Mouse (Mus musculus): ENCODE results near the gene Trmt61a. TPM values are rescaled to one million over a fixed set of nuclear protein-coding genes. Genes with fewer than 3 reads are reported as not detected.

Trmt61a gene
- polyA plus RNA-seq, 1 experiment from 2014 or later = 5.5 TPM

Other genes starting within 250 kb of the Trmt61a start
- gene Tnfaip2, start 235.6 kb upstream of the Trmt61a start, polyA plus RNA-seq (2014; fragmentation: Nextera tagmentation; extraction: Ambion mirVana) = 5.5 and 6.9 TPM in 2 replicates
- gene Gm266, start 192.3 kb upstream of the Trmt61a start, polyA plus RNA-seq (2014; fragmentation: Nextera tagmentation; extraction: Ambion mirVana) = 1.1 and 1.4 TPM in 2 replicates
- gene Eif5, start 140.1 kb upstream of the Trmt61a start, polyA plus RNA-seq (2014; fragmentation: Nextera tagmentation; extraction: Ambion mirVana) = 364 and 377 TPM in 2 replicates
- gene Mark3, start 103.6 kb upstream of the Trmt61a start, polyA plus RNA-seq (2014; fragmentation: Nextera tagmentation; extraction: Ambion mirVana) = 50.6 and 50.8 TPM in 2 replicates
- gene Ckb, start 5.8 kb upstream of the Trmt61a start, polyA plus RNA-seq (2014; fragmentation: Nextera tagmentation; extraction: Ambion mirVana) = 262 and 266 TPM in 2 replicates
- gene Bag5, start 35.2 kb downstream of the Trmt61a start, polyA plus RNA-seq (2014; fragmentation: Nextera tagmentation; extraction: Ambion mirVana) = 42.1 and 42.6 TPM in 2 replicates
- gene Apopt1, start 35.2 kb downstream of the Trmt61a start, polyA plus RNA-seq (2014; fragmentation: Nextera tagmentation; extraction: Ambion mirVana) = 49.7 and 51.0 TPM in 2 replicates
- 98.9 and 118 TPM in 2 replicates for gene Klc1, start 80.7 kb downstream of the Trmt61a start, polyA plus RNA-seq (2014; fragmentation: Nextera tagmentation; extraction: Ambion mirVana)
- 5.7 and 7.0 TPM in 2 replicates for gene Xrcc3, start 135.8 kb downstream of the Trmt61a start, polyA plus RNA-seq (2014; fragmentation: Nextera tagmentation; extraction: Ambion mirVana)
- 88.3 and 89.3 TPM in 2 replicates for gene Zfyve21, start 136.1 kb downstream of the Trmt61a start, polyA plus RNA-seq (2014; fragmentation: Nextera tagmentation; extraction: Ambion mirVana)
- 15.4 and 15.5 TPM in 2 replicates for gene Ppp1r13b, start 230.0 kb downstream of the Trmt61a start, polyA plus RNA-seq (2014; fragmentation: Nextera tagmentation; extraction: Ambion mirVana)